ENCODE assay signal across 21 mouse cellular contexts in the genomic region with DNA sequence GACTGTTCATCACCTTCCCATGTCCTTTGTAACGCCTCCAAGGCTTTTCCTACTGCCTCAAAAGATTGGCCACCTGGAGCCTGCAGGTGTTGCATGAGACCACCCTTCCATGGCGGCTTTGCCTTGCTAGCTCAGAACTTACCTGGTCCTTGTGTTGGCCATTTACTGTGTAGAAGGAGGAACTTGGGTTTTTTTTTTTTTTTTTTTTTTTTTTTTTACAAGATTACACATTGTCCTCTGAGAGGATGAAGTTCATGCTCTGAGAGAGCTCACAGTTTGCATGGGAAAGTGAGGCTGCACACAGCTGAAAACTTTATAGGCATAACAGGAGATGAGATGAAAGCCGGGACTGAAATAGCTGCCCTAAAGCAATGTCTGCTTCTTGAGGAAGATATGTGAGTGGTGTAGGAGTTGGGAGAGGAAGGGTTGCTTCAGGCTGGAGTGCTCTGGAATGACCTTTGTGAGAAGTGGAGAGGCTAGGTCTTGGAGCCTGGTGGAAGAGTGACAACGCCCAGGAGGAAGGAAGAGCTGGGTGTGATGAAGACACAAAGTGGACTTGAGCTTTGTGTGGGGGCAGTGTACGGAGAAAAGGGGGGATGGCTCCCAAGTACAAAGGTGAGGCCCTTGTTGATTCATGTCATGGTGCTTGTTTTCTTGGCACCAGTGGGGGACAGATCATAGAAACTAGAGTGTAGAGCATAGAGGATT. TPM values are rescaled to one million over a fixed set of nuclear protein-coding genes. Genes with fewer than 3 reads are reported as not detected.
DNase-seq lines count a peak whose midpoint lies in the region; ATAC-seq and TF ChIP-seq lines count a peak whose summit lies in the region.
"Had no signal": no experiment of that assay in that cellular context is flagged by ENCODE, and none has a peak within 500 bp of the region (broad histone marks: within the 10 kb centered on the region; RNA-seq: fewer than 3 reads in every experiment).

No protein-coding gene starts in this region.

- peaks cover 20% of the 10 kb centered on the region for H3K4me1 ChIP-seq in bone marrow, adult 2 months (ENCODE audit: control insufficient read depth, insufficient read depth, low read length)
- peaks cover 65% of the 10 kb centered on the region for H3K4me1 ChIP-seq in liver, embryonic 15.5 days (replicated peaks)
- no peaks in the 10 kb centered on the region for H3K4me1 ChIP-seq in stomach, postnatal 0 days (replicated peaks; ENCODE audit: control insufficient read depth, insufficient read depth)
- H3K4me1 ChIP-seq: hindbrain, embryonic 13.5 days; limb, embryonic 13.5 days; neural tube, embryonic 12.5 days had no signal

- peak overlapping the region; percentile 35; the same call in 1 of the 2 replicates for H3K27ac ChIP-seq in bone marrow, adult 2 months (ENCODE audit: control insufficient read depth, insufficient read depth, low read depth, low read length, poor library complexity)
- H3K27ac ChIP-seq in liver, embryonic 15.5 days (replicated peaks): 0 out of 2 replicates have a peak overlapping the region, but pooled peaks have one; percentile 15
- peak overlapping the region; percentile 65 for H3K27ac ChIP-seq in stomach, postnatal 0 days (replicated peaks)
- H3K27ac ChIP-seq: heart, embryonic 10.5 days; hindbrain, embryonic 13.5 days; limb, embryonic 13.5 days; neural tube, embryonic 12.5 days had no signal

- peaks cover 17% of the 10 kb centered on the region for H3K36me3 ChIP-seq in liver, embryonic 15.5 days (replicated peaks)
- no peaks in the 10 kb centered on the region for H3K36me3 ChIP-seq in stomach, postnatal 0 days (ENCODE audit: control insufficient read depth, insufficient read depth, low read length)
- H3K36me3 ChIP-seq: hindbrain, embryonic 13.5 days; neural tube, embryonic 12.5 days had no signal

- no peak overlapping the region for H3K4me2 ChIP-seq in liver, embryonic 15.5 days
- no peak overlapping the region for H3K4me2 ChIP-seq in stomach, postnatal 0 days (replicated peaks; ENCODE audit: low read depth)
- H3K4me2 ChIP-seq: hindbrain, embryonic 13.5 days; limb, embryonic 13.5 days; midbrain, embryonic 11.5 days; neural tube, embryonic 12.5 days had no signal

- H3K9me3 ChIP-seq in liver, embryonic 15.5 days (replicated peaks): no peaks in the 10 kb centered on the region
- no peaks in the 10 kb centered on the region for H3K9me3 ChIP-seq in stomach, postnatal 0 days (ENCODE audit: control insufficient read depth, low read length)
- H3K9me3 ChIP-seq: heart, embryonic 10.5 days; hindbrain, embryonic 13.5 days; limb, embryonic 13.5 days; neural tube, embryonic 12.5 days had no signal

- no peak for ATAC-seq in liver, embryonic 15.5 days (ENCODE audit: insufficient read depth)
- 0 out of 2 replicates have a peak, but pooled peaks have one; percentile 25 for ATAC-seq in stomach, postnatal 0 days (ENCODE audit: low FRiP score, low TSS enrichment)

- 54% methylated on average over 5 of the region's 5 CpGs for WGBS in bone marrow, adult 2 months
- 69% methylated on average over 5 of the region's 5 CpGs for WGBS in liver, embryonic 15.5 days (ENCODE audit: insufficient replicate concordance)
- WGBS in stomach, postnatal 0 days: 76% methylated on average over 5 of the region's 5 CpGs

- H3K27me3 ChIP-seq in liver, embryonic 15.5 days: no peaks in the 10 kb centered on the region
- no peaks in the 10 kb centered on the region for H3K27me3 ChIP-seq in stomach, postnatal 0 days (ENCODE audit: control insufficient read depth, insufficient read depth, low read length)
- H3K27me3 ChIP-seq: hindbrain, embryonic 13.5 days; limb, embryonic 13.5 days; neural tube, embryonic 12.5 days had no signal

- H3K9ac ChIP-seq in liver, embryonic 15.5 days: no peak overlapping the region
- no peak overlapping the region for H3K9ac ChIP-seq in stomach, postnatal 0 days (ENCODE audit: low read length)
- H3K9ac ChIP-seq: hindbrain, embryonic 13.5 days; limb, embryonic 13.5 days; neural tube, embryonic 12.5 days had no signal

- no peak for TF ChIP-seq CTCF in bone marrow, adult 2 months (IDR thresholded peaks at IDR 0.05; ENCODE audit: control insufficient read depth, insufficient read depth, low read length)
- no peak for TF ChIP-seq CTCF in stomach, postnatal 0 days (IDR thresholded peaks at IDR 0.05; ENCODE audit: low read depth)

- no peak overlapping the region for H3K4me3 ChIP-seq in bone marrow, adult 2 months (replicated peaks; ENCODE audit: control insufficient read depth, low read depth, low read length)
- H3K4me3 ChIP-seq in liver, embryonic 15.5 days (replicated peaks): no peak overlapping the region
- no peak overlapping the region for H3K4me3 ChIP-seq in stomach, postnatal 0 days (ENCODE audit: low read depth, low read length)
- H3K4me3 ChIP-seq: heart, embryonic 10.5 days; hindbrain, embryonic 13.5 days; limb, embryonic 13.5 days; neural tube, embryonic 12.5 days had no signal

- TF ChIP-seq EP300 in stomach, postnatal 0 days (optimal IDR thresholded peaks at IDR 0.05): no peak

- peak; percentile 14 for DNase-seq in lung, postnatal 25 days (ENCODE audit: low spot score)
- no peak for DNase-seq in lung, adult 18-20 months
- no peak for DNase-seq in stomach, postnatal 0 days (ENCODE audit: low spot score)
- DNase-seq in yolk sac, embryonic 10.5 days (ENCODE audit: low spot score): no peak
- no peak for DNase-seq in frontal cortex, adult 2 months (ENCODE audit: extremely low spot score in 1 of 2, low spot score in 1 of 2)
- DNase-seq: adrenal gland, postnatal 14 days; cerebellum, adult 9-11 months; gastrocnemius, postnatal 14 days; heart, postnatal 14 days; kidney, adult 11 months; kidney, postnatal 14 days; lung, postnatal 10 days; right cerebral cortex, postnatal 14 days; thymus, adult 18-20 months had no signal

- TF ChIP-seq POLR2A in bone marrow, adult 2 months (IDR thresholded peaks at IDR 0.05; ENCODE audit: borderline replicate concordance, control insufficient read depth, low read depth, low read length): no peak

RNA-seq across cellular contexts. Expression of a gene that starts 52.3 kb away (rescaled TPM):
- 55.3 and 63.2 TPM in 2 replicates for polyA plus RNA-seq in bone marrow, adult 2 months (2011; ENCODE audit: insufficient read depth, insufficient read length, low replicate concordance, missing spikeins)
- 10.1 and 11.6 TPM in 2 replicates for polyA plus RNA-seq in liver, embryonic 15.5 days (2015; fragmentation: Nextera tagmentation; extraction: Ambion mirVana)
- polyA plus RNA-seq in stomach, postnatal 0 days (2015; fragmentation: Nextera tagmentation; extraction: Ambion mirVana): 23.3 and 27.0 TPM in 2 replicates
- 27.9 and 28.1 TPM in 2 replicates for polyA plus RNA-seq in frontal cortex, adult 2 months (2012; rRNA removed)

Comparison
In these comparisons a context has a peak if more than half of its experiments do, and no peak if none do; other contexts are left out.
1. H3K27ac ChIP-seq: peak in every context shown above with its lines; median percentile 65 in stomach, postnatal 0 days; 35 in bone marrow, adult 2 months; 15 in liver, embryonic 15.5 days.